Mouse (Mus musculus) limb, embryonic 14.5 days (tissue): ENCODE data around the gene Atat1. TPM values are rescaled to one million over a fixed set of nuclear protein-coding genes. Genes with fewer than 3 reads are reported as not detected.

ENCODE experiments used
- ATAC-seq: fragments of 200-750 bp; cut with Nextera tagmentation; 2 replicates; pipeline ENCODE4 v1.8.0; 2017; ENCODE audit warnings: low read depth, moderate number of reproducible peaks, moderate TSS enrichment; ENCODE audit not compliant: low FRiP score
- DNase-seq: peaks from one replicate; pipeline ENCODE4 v3.0.0-alpha.2; 2015; ENCODE audit warnings: low spot score
- H3K27ac ChIP-seq: fragments of 300-500 bp; sonication (generic); replicated peaks from 2 replicates; pipeline ENCODE4 v1.5.1; 2014; ENCODE audit warnings: low read depth, mild to moderate bottlenecking, low read length, moderate library complexity, mixed read lengths
- H3K27me3 ChIP-seq: fragments of 300-500 bp; sonication (generic); 2 replicates; pipeline ENCODE4 v1.6.1; 2014; ENCODE audit warnings: low read length, mixed read lengths; ENCODE audit not compliant: control insufficient read depth, insufficient read depth
- H3K36me3 ChIP-seq: fragments of 300-500 bp; sonication (generic); 2 replicates; pipeline ENCODE4 v1.6.1; 2014; ENCODE audit warnings: mild to moderate bottlenecking, low read length, moderate library complexity, mixed read lengths; ENCODE audit not compliant: control insufficient read depth, insufficient read depth
- H3K4me1 ChIP-seq: fragments of 300-500 bp; sonication (generic); 2 replicates; pipeline ENCODE4 v1.6.1; 2014; ENCODE audit warnings: antibody characterized with exemption, low read length, mixed read lengths; ENCODE audit not compliant: control insufficient read depth, insufficient read depth
- H3K4me2 ChIP-seq: fragments of 300-500 bp; sonication (generic); replicated peaks from 2 replicates; pipeline ENCODE4 v1.6.1; 2014; ENCODE audit warnings: low read depth, mild to moderate bottlenecking, low read length, moderate library complexity; ENCODE audit not compliant: severe bottlenecking
- H3K4me3 ChIP-seq: fragments of 300-500 bp; sonication (generic); replicated peaks from 2 replicates; pipeline ENCODE4 v1.5.1; 2014; ENCODE audit warnings: low read length
- H3K9ac ChIP-seq: fragments of 300-500 bp; sonication (generic); 2 replicates; pipeline ENCODE4 v1.6.1; 2014; ENCODE audit warnings: mild to moderate bottlenecking, low read depth, low read length, moderate library complexity; ENCODE audit not compliant: severe bottlenecking
- H3K9me3 ChIP-seq: fragments of 300-500 bp; sonication (generic); 2 replicates; pipeline ENCODE4 v1.6.1; 2016; ENCODE audit warnings: low read length; ENCODE audit not compliant: control insufficient read depth
- POLR2A ChIP-seq: fragments of 200-500 bp; IDR thresholded peaks from 2 replicates; pipeline ENCODE4 v1.8.0; 2012; ENCODE audit warnings: inconsistent platforms, mild to moderate bottlenecking, moderate library complexity, borderline replicate concordance; ENCODE audit not compliant: insufficient read depth, insufficient read length; ENCODE audit errors: extremely low read depth
- WGBS: fragments of 180-500 bp; shearing (Covaris S2); extraction: QIAGEN DNeasy Blood & Tissue Kit; methylation state at CpG from one replicate; pipeline ENCODE4 v1.1.7; 2014; 5-methylcytosine and 5-hydroxymethylcytosine counted together
- polyA plus RNA-seq, 2 experiments: library from polyadenylated mRNA; depleted of rRNA in 1 of 2; stranded (reverse) in 1 of 2; unstranded in 1 of 2; fragments of >200 nt; fragmentation: Nextera tagmentation in 1 of 2; extraction: Ambion mirVana in 1 of 2; gene quantifications; 2 replicates each; pipeline versions ENCODE4 v1.2.1 to v1.2.3; 2012 to 2014

Gene Atat1
- polyA plus RNA-seq, 2 experiments, result 68.7 to 157 TPM

DNA sequence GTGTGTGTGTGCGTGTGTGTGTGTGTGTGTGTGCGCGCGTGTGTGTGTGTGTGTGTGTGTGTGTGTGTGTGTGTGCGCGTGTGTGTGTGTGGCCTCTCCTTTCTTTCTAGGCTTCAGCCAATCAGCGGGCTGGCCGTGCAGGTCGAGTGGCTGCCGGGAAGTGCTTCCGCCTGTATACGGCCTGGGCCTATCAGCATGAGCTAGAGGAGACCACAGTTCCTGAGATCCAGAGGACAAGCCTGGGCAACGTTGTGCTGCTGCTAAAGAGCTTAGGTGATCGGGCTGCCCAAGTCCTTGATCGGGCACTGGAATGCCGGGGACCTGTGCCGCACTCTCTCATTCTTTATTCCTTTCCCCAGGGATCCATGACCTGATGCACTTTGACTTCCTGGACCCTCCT, 22.1 kb downstream of the Atat1 start:
- Histone ChIP-seq H3K4me3 (no peak overlapping the region), H3K36me3 (peaks cover 88% of the 10 kb centered on the region), H3K4me1 (no peaks in the 10 kb centered on the region), H3K27me3 (no peaks in the 10 kb centered on the region), H3K9me3 (no peaks in the 10 kb centered on the region), H3K9ac (no peak overlapping the region), H3K4me2 (no peak overlapping the region), H3K27ac (no peak overlapping the region)
- ATAC-seq, result no peak
- 81% methylated on average over 15 of the region's 17 CpGs for WGBS
- TF ChIP-seq POLR2A, result no peak
- no peak for DNase-seq

GRCm38 (mm10) chr17:35883777-35884176, 26.1 kb downstream of the Atat1 start:
- H3K36me3 ChIP-seq, result peaks cover 70% of the 10 kb centered on the region
- no peak for ATAC-seq

DNA sequence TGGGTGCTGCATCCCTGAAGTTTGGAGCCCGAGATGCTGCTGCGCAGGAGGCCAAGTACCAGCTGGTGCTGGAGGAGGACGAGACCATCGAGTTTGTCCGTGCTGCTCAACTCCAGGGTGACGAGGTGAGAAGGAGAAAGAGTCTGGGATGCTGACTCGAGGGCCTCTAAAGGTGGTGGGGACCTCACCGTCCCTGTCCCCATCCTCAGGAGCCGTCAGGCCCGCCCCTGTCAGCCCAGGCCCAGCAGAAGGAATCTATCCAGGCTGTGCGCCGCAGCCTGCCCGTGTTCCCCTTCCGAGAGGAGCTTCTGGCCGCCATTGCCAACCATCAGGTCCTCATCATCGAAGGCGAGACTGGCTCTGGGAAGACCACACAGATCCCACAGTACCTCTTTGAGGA, 27.0 kb downstream of the Atat1 start:
- no peak for DNase-seq
- Histone ChIP-seq H3K9ac (no peak overlapping the region), H3K27me3 (no peaks in the 10 kb centered on the region), H3K36me3 (peaks cover 62% of the 10 kb centered on the region), H3K4me3 (no peak overlapping the region), H3K27ac (no peak overlapping the region), H3K4me2 (no peak overlapping the region), H3K9me3 (no peaks in the 10 kb centered on the region), H3K4me1 (peaks cover 4% of the 10 kb centered on the region)
- WGBS, result 92% methylated on average over 17 of the region's 17 CpGs
- no peak for ATAC-seq
- TF ChIP-seq POLR2A, result no peak

More at GRCm38 (mm10) chr17:35883777-35884176, 26.1 kb downstream of the Atat1 start:
- H3K4me1 ChIP-seq, result peaks cover 4% of the 10 kb centered on the region
- H3K9me3 ChIP-seq, result no peaks in the 10 kb centered on the region
- WGBS, result 95% methylated on average over 14 of the region's 14 CpGs
- no peaks in the 10 kb centered on the region for H3K27me3 ChIP-seq
- no peak overlapping the region for H3K4me3 ChIP-seq
- no peak for TF ChIP-seq POLR2A
- no peak overlapping the region for H3K27ac ChIP-seq
- no peak overlapping the region for H3K9ac ChIP-seq
- no peak overlapping the region for H3K4me2 ChIP-seq
- DNase-seq, result no peak

GRCm38 (mm10) chr17:35879245-35880057, 30.4 kb downstream of the Atat1 start, which contains the start of gene Dhx16:
Gene Dhx16, plus strand, starts transcription at chr17:35879819.
- no peaks in the 10 kb centered on the region for H3K27me3 ChIP-seq

GRCm38 (mm10) chr17:35874721-35875120, 35.2 kb downstream of the Atat1 start:
- no peak for DNase-seq
- no peak for ATAC-seq
- WGBS, result 90% methylated on average over 6 of the region's 6 CpGs

More at GRCm38 (mm10) chr17:35879245-35880057, 30.4 kb downstream of the Atat1 start, which contains the start of gene Dhx16:
- no peaks in the 10 kb centered on the region for H3K9me3 ChIP-seq
- TF ChIP-seq POLR2A, result no peak
- WGBS, result 10% methylated on average over 35 of the region's 66 CpGs
- peak within 1 kb of the TSS; percentile 79 for H3K4me2 ChIP-seq
- H3K27ac ChIP-seq, result peak within 1 kb of the TSS; percentile 43; the same call in 1 of the 2 replicates
- H3K9ac ChIP-seq, result peak within 1 kb of the TSS; percentile 77
- peaks cover 56% of the 10 kb centered on the region for H3K36me3 ChIP-seq
- H3K4me1 ChIP-seq, result peaks cover 4% of the 10 kb centered on the region
- peak; percentile 96 for DNase-seq
- ATAC-seq, result peak; percentile 93
- H3K4me3 ChIP-seq, result peak within 1 kb of the TSS; percentile 93

More at GRCm38 (mm10) chr17:35874721-35875120, 35.2 kb downstream of the Atat1 start:
- Histone ChIP-seq H3K4me3 (no peak overlapping the region), H3K27ac (no peak overlapping the region), H3K4me1 (peaks cover 12% of the 10 kb centered on the region), H3K36me3 (peaks cover 36% of the 10 kb centered on the region), H3K27me3 (no peaks in the 10 kb centered on the region), H3K9me3 (no peaks in the 10 kb centered on the region), H3K9ac (no peak overlapping the region), H3K4me2 (no peak overlapping the region)
- no peak for TF ChIP-seq POLR2A
